Mouse (Mus musculus) thymus, adult 2 months (tissue): Measurements from ENCODE around the gene Ece1.

ENCODE experiments used
- CTCF ChIP-seq: fragments of 200-500 bp; IDR thresholded peaks from 2 replicates; pipeline ENCODE4 v1.5.1; 2012; ENCODE audit warnings: mild to moderate bottlenecking, control low read depth, low read length, moderate library complexity, borderline replicate concordance; ENCODE audit not compliant: control insufficient read depth, poor library complexity, insufficient read depth; ENCODE audit errors: extremely low read depth
- POLR2A ChIP-seq: fragments of 200-500 bp; IDR thresholded peaks from 2 replicates; pipeline ENCODE4 v1.6.1; 2012; ENCODE audit warnings: mild to moderate bottlenecking, low read length, control low read depth, moderate library complexity; ENCODE audit not compliant: control insufficient read depth, poor library complexity, insufficient read depth; ENCODE audit errors: extremely low read depth

DNA sequence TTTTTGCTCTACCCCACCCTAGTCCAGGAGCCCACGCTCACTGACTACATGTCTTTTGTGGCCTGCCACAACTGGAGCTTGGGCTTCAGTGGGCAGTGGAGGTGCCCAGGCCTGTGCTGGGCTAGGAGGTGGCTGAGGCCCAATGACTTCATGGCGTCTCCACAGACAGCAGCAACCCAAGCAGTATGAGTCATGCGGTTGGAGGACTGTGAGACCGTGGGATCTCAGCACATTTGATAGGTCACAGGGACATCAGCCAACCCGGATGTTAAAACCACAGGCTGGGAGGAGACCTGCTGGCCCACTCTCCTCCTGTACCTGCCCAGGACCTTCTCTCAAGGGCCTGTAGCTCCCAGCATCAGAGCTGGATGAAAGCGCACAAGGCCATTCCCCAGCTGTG is 8.2 kb upstream of the Ece1 start:
- no peak for TF ChIP-seq CTCF
- no peak for TF ChIP-seq POLR2A
